Mouse (Mus musculus): ENCODE data around the gene B4galnt1.

- no peak for TF ChIP-seq POLR2A (IDR thresholded peaks at IDR 0.05; ENCODE audit: low read depth, low read length)
- TF ChIP-seq CTCF (IDR thresholded peaks at IDR 0.05; ENCODE audit: extremely low read depth, insufficient read depth, insufficient read length, insufficient replicate concordance), result no peak
Observed at GRCm38 (mm10) chr10:127188465-127189115, 23.6 kb downstream of the B4galnt1 start.

Data from spleen, adult 2 months (tissue).